Mouse (Mus musculus): ENCODE measurements around the gene Acacb. TPM values are rescaled to one million over a fixed set of nuclear protein-coding genes. Genes with fewer than 3 reads are reported as not detected.

Gene Acacb
- total RNA-seq, 4 experiments from 2014 or later = 68.9 to 85.3 (median 72.7) TPM

GRCm38 (mm10) chr5:114176548-114177400, 30.4 kb downstream of the Acacb start:
- DNase-seq = no peak

GRCm38 (mm10) chr5:114177966-114178719, 31.8 kb downstream of the Acacb start:
- DNase-seq = no peak

- peak; percentile 73 for DNase-seq
These were observed 33.2 kb downstream of the Acacb start for GRCm38 (mm10) chr5:114179541-114179940.

GRCm38 (mm10) chr5:114183493-114183892, 37.2 kb downstream of the Acacb start:
- no peak for DNase-seq

GRCm38 (mm10) chr5:114187108-114187507, 40.8 kb downstream of the Acacb start:
- no peak for DNase-seq

- no peak for DNase-seq
These were observed 42.6 kb downstream of the Acacb start for GRCm38 (mm10) chr5:114188900-114189464.

GRCm38 (mm10) chr5:114194161-114194560, 47.8 kb downstream of the Acacb start:
- no peak for DNase-seq

- no peak for DNase-seq
These were observed 52.9 kb downstream of the Acacb start for GRCm38 (mm10) chr5:114199116-114199777.

GRCm38 (mm10) chr5:114206158-114206557, 59.8 kb downstream of the Acacb start:
- DNase-seq = no peak

GRCm38 (mm10) chr5:114213183-114213582, 66.8 kb downstream of the Acacb start:
- DNase-seq = no peak

- no peak for DNase-seq
These were observed 72.4 kb downstream of the Acacb start for GRCm38 (mm10) chr5:114218771-114219170.

GRCm38 (mm10) chr5:114226051-114226450, 79.7 kb downstream of the Acacb start:
- no peak for DNase-seq

- no peak for DNase-seq
These were observed 82.6 kb downstream of the Acacb start for GRCm38 (mm10) chr5:114228901-114229300.

GRCm38 (mm10) chr5:114238924-114239323, 92.6 kb downstream of the Acacb start:
- no peak for DNase-seq

- DNase-seq = no peak
These were observed 93.4 kb downstream of the Acacb start for GRCm38 (mm10) chr5:114239737-114240136.

GRCm38 (mm10) chr5:114246465-114246864, 100.1 kb downstream of the Acacb start:
- no peak for DNase-seq

GRCm38 (mm10) chr5:114248174-114248589, 101.8 kb downstream of the Acacb start:
- peak; percentile 26 for DNase-seq

GRCm38 (mm10) chr5:114259495-114259894, 113.2 kb downstream of the Acacb start:
- DNase-seq = no peak

- DNase-seq = no peak
These were observed 115.2 kb downstream of the Acacb start for GRCm38 (mm10) chr5:114261494-114261893.

GRCm38 (mm10) chr5:114264030-114264459, 117.7 kb downstream of the Acacb start:
- DNase-seq = no peak

GRCm38 (mm10) chr5:114264791-114265190, 118.5 kb downstream of the Acacb start:
- no peak for DNase-seq

GRCm38 (mm10) chr5:114268646-114269045, 122.3 kb downstream of the Acacb start:
- DNase-seq = no peak

GRCm38 (mm10) chr5:114269499-114269898, 123.2 kb downstream of the Acacb start:
- DNase-seq = no peak
